Mouse (Mus musculus): ENCODE measurements at regions not wholly inside any gene's neighbourhood (a gene's known extent, or its start where the extent isn't known, plus 50 kb on each side); places are given as distances from the start of the nearest gene placed in this dataset.

GRCm38 (mm10) chr13:69220425-69220824 is 221.1 kb upstream of the Adcy2 start:
- Histone ChIP-seq H3K4me1 (replicated peaks; ENCODE audit: control insufficient read depth, insufficient read depth, low read length) (no peaks in the 10 kb centered on the region), H3K27ac (ENCODE audit: low read depth, low read length) (no peak overlapping the region), H3K9me3 (ENCODE audit: control insufficient read depth) (no peaks in the 10 kb centered on the region), H3K9ac (ENCODE audit: low read depth, low read length) (no peak overlapping the region), H3K4me3 (ENCODE audit: low read depth, low read length) (no peak overlapping the region), H3K4me2 (replicated peaks; ENCODE audit: low read depth) (no peak overlapping the region), H3K27me3 (replicated peaks; ENCODE audit: control insufficient read depth, insufficient read depth, low read length) (no peaks in the 10 kb centered on the region), H3K36me3 (ENCODE audit: control insufficient read depth, insufficient read depth) (no peaks in the 10 kb centered on the region)
- ATAC-seq: no peak
- no peak for TF ChIP-seq CTCF (IDR thresholded peaks at IDR 0.05; ENCODE audit: low read depth)
- WGBS: 52% methylated on average over 1 of the region's 1 CpGs

GRCm38 (mm10) chr13:69226538-69226937 is 227.2 kb upstream of the Adcy2 start:
- no peak for ATAC-seq
- no peaks in the 10 kb centered on the region for H3K36me3 ChIP-seq (ENCODE audit: control insufficient read depth, insufficient read depth)
- no peak overlapping the region for H3K4me3 ChIP-seq (ENCODE audit: low read depth, low read length)
- no peak overlapping the region for H3K4me2 ChIP-seq (replicated peaks; ENCODE audit: low read depth)
- no peaks in the 10 kb centered on the region for H3K9me3 ChIP-seq (ENCODE audit: control insufficient read depth)
- 69% methylated on average over 5 of the region's 5 CpGs for WGBS
- TF ChIP-seq CTCF (IDR thresholded peaks at IDR 0.05; ENCODE audit: low read depth): no peak
- H3K4me1 ChIP-seq (replicated peaks; ENCODE audit: control insufficient read depth, insufficient read depth, low read length): no peaks in the 10 kb centered on the region
- H3K9ac ChIP-seq (ENCODE audit: low read depth, low read length): no peak overlapping the region
- H3K27ac ChIP-seq (ENCODE audit: low read depth, low read length): no peak overlapping the region
- no peaks in the 10 kb centered on the region for H3K27me3 ChIP-seq (replicated peaks; ENCODE audit: control insufficient read depth, insufficient read depth, low read length)

- Histone ChIP-seq H3K36me3 (ENCODE audit: control insufficient read depth, insufficient read depth) (no peaks in the 10 kb centered on the region), H3K4me1 (replicated peaks; ENCODE audit: control insufficient read depth, insufficient read depth, low read length) (no peaks in the 10 kb centered on the region), H3K4me3 (ENCODE audit: low read depth, low read length) (no peak overlapping the region), H3K4me2 (replicated peaks; ENCODE audit: low read depth) (no peak overlapping the region), H3K9me3 (ENCODE audit: control insufficient read depth) (no peaks in the 10 kb centered on the region), H3K27ac (ENCODE audit: low read depth, low read length) (no peak overlapping the region), H3K27me3 (replicated peaks; ENCODE audit: control insufficient read depth, insufficient read depth, low read length) (no peaks in the 10 kb centered on the region), H3K9ac (ENCODE audit: low read depth, low read length) (no peak overlapping the region)
- WGBS: 67% methylated on average over 10 of the region's 10 CpGs
- ATAC-seq: no peak
- no peak for TF ChIP-seq CTCF (IDR thresholded peaks at IDR 0.05; ENCODE audit: low read depth)
These were observed 231.1 kb upstream of the Adcy2 start for GRCm38 (mm10) chr13:69230361-69230943.

- 59% methylated on average over 5 of the region's 5 CpGs for WGBS
- Histone ChIP-seq H3K4me2 (replicated peaks; ENCODE audit: low read depth) (no peak overlapping the region), H3K4me1 (replicated peaks; ENCODE audit: control insufficient read depth, insufficient read depth, low read length) (no peaks in the 10 kb centered on the region), H3K27me3 (replicated peaks; ENCODE audit: control insufficient read depth, insufficient read depth, low read length) (no peaks in the 10 kb centered on the region), H3K36me3 (ENCODE audit: control insufficient read depth, insufficient read depth) (no peaks in the 10 kb centered on the region), H3K9me3 (ENCODE audit: control insufficient read depth) (no peaks in the 10 kb centered on the region), H3K4me3 (ENCODE audit: low read depth, low read length) (no peak overlapping the region), H3K9ac (ENCODE audit: low read depth, low read length) (no peak overlapping the region), H3K27ac (ENCODE audit: low read depth, low read length) (no peak overlapping the region)
- no peak for ATAC-seq
- TF ChIP-seq CTCF (IDR thresholded peaks at IDR 0.05; ENCODE audit: low read depth): no peak
These were observed 237.0 kb upstream of the Adcy2 start for GRCm38 (mm10) chr13:69236386-69236785.

GRCm38 (mm10) chr13:69237918-69238317 is 238.6 kb upstream of the Adcy2 start:
- ATAC-seq: no peak
- Histone ChIP-seq H3K4me1 (replicated peaks; ENCODE audit: control insufficient read depth, insufficient read depth, low read length) (no peaks in the 10 kb centered on the region), H3K27ac (ENCODE audit: low read depth, low read length) (no peak overlapping the region), H3K9me3 (ENCODE audit: control insufficient read depth) (no peaks in the 10 kb centered on the region), H3K27me3 (replicated peaks; ENCODE audit: control insufficient read depth, insufficient read depth, low read length) (no peaks in the 10 kb centered on the region), H3K36me3 (ENCODE audit: control insufficient read depth, insufficient read depth) (no peaks in the 10 kb centered on the region), H3K9ac (ENCODE audit: low read depth, low read length) (no peak overlapping the region), H3K4me2 (replicated peaks; ENCODE audit: low read depth) (no peak overlapping the region), H3K4me3 (ENCODE audit: low read depth, low read length) (no peak overlapping the region)
- TF ChIP-seq CTCF (IDR thresholded peaks at IDR 0.05; ENCODE audit: low read depth): no peak
- 74% methylated on average over 3 of the region's 3 CpGs for WGBS

GRCm38 (mm10) chr13:69239261-69239915 is 240.0 kb upstream of the Adcy2 start:
- no peak overlapping the region for H3K4me3 ChIP-seq (ENCODE audit: low read depth, low read length)
- H3K9ac ChIP-seq (ENCODE audit: low read depth, low read length): no peak overlapping the region
- no peak for TF ChIP-seq CTCF (IDR thresholded peaks at IDR 0.05; ENCODE audit: low read depth)
- no peak overlapping the region for H3K27ac ChIP-seq (ENCODE audit: low read depth, low read length)
- ATAC-seq: no peak
- 49% methylated on average over 2 of the region's 2 CpGs for WGBS
- no peak overlapping the region for H3K4me2 ChIP-seq (replicated peaks; ENCODE audit: low read depth)
- no peaks in the 10 kb centered on the region for H3K36me3 ChIP-seq (ENCODE audit: control insufficient read depth, insufficient read depth)
- H3K4me1 ChIP-seq (replicated peaks; ENCODE audit: control insufficient read depth, insufficient read depth, low read length): no peaks in the 10 kb centered on the region
- H3K9me3 ChIP-seq (ENCODE audit: control insufficient read depth): no peaks in the 10 kb centered on the region
- H3K27me3 ChIP-seq (replicated peaks; ENCODE audit: control insufficient read depth, insufficient read depth, low read length): no peaks in the 10 kb centered on the region

Data from intestine, postnatal 0 days (tissue).